Mouse (Mus musculus): Measurements from ENCODE around the gene Manba. TPM values are rescaled to one million over a fixed set of nuclear protein-coding genes. Genes with fewer than 3 reads are reported as not detected.
"Not testable (repeated sequence)": the region's sequence is repeated elsewhere in the genome, so short reads cannot be mapped to it uniquely, and the experiment has no call there.

Gene Manba
- polyA plus RNA-seq, 1 experiment from 2014 or later, result 3.9 TPM

GRCm38 (mm10) chr3:135469974-135470373, 15.4 kb upstream of the Manba start:
- Histone ChIP-seq H3K4me3 (no peak overlapping the region), H3K9me3 (replicated peaks) (no peaks in the 10 kb centered on the region), H3K27me3 (ENCODE audit: low read depth, poor library complexity, severe bottlenecking) (no peaks in the 10 kb centered on the region), H3K27ac (replicated peaks) (no peak overlapping the region), H3K4me1 (no peaks in the 10 kb centered on the region), H3K36me3 (peaks cover 19% of the 10 kb centered on the region)
- 54% methylated on average over 4 of the region's 4 CpGs for WGBS
- no peak for DNase-seq (ENCODE audit: low spot score)

- 82% methylated on average over 1 of the region's 1 CpGs for WGBS
Measured at GRCm38 (mm10) chr3:135470823-135471222, 14.6 kb upstream of the Manba start.

GRCm38 (mm10) chr3:135475025-135475424, 10.4 kb upstream of the Manba start:
- 88% methylated on average over 8 of the region's 8 CpGs for WGBS
- Histone ChIP-seq H3K4me1 (no peaks in the 10 kb centered on the region), H3K36me3 (no peaks in the 10 kb centered on the region), H3K4me3 (no peak overlapping the region), H3K27ac (replicated peaks) (no peak overlapping the region), H3K9me3 (replicated peaks) (no peaks in the 10 kb centered on the region), H3K27me3 (ENCODE audit: low read depth, poor library complexity, severe bottlenecking) (no peaks in the 10 kb centered on the region)
- no peak for DNase-seq (ENCODE audit: low spot score)

More at GRCm38 (mm10) chr3:135470823-135471222, 14.6 kb upstream of the Manba start:
- H3K4me3 ChIP-seq, result no peak overlapping the region
- DNase-seq (ENCODE audit: low spot score), result no peak
- H3K27me3 ChIP-seq (ENCODE audit: low read depth, poor library complexity, severe bottlenecking), result no peaks in the 10 kb centered on the region
- peaks cover 13% of the 10 kb centered on the region for H3K36me3 ChIP-seq
- H3K4me1 ChIP-seq, result no peaks in the 10 kb centered on the region
- no peak overlapping the region for H3K27ac ChIP-seq (replicated peaks)
- no peaks in the 10 kb centered on the region for H3K9me3 ChIP-seq (replicated peaks)

- no peaks in the 10 kb centered on the region for H3K9me3 ChIP-seq (replicated peaks)
- DNase-seq (ENCODE audit: low spot score), result no peak
- H3K27me3 ChIP-seq (ENCODE audit: low read depth, poor library complexity, severe bottlenecking), result no peaks in the 10 kb centered on the region
- no peak overlapping the region for H3K27ac ChIP-seq (replicated peaks)
- H3K4me3 ChIP-seq, result no peak overlapping the region
- H3K4me1 ChIP-seq, result no peaks in the 10 kb centered on the region
- H3K36me3 ChIP-seq, result no peaks in the 10 kb centered on the region
- 86% methylated on average over 6 of the region's 6 CpGs for WGBS
Measured at GRCm38 (mm10) chr3:135476286-135476685, 9.1 kb upstream of the Manba start.

GRCm38 (mm10) chr3:135476977-135477376, 8.4 kb upstream of the Manba start:
- WGBS, result 93% methylated on average over 2 of the region's 2 CpGs
- H3K27me3 ChIP-seq (ENCODE audit: low read depth, poor library complexity, severe bottlenecking), result no peaks in the 10 kb centered on the region
- H3K36me3 ChIP-seq, result no peaks in the 10 kb centered on the region
- no peak overlapping the region for H3K4me3 ChIP-seq
- no peaks in the 10 kb centered on the region for H3K4me1 ChIP-seq
- H3K9me3 ChIP-seq (replicated peaks), result no peaks in the 10 kb centered on the region
- no peak for DNase-seq (ENCODE audit: low spot score)
- no peak overlapping the region for H3K27ac ChIP-seq (replicated peaks)

GRCm38 (mm10) chr3:135479090-135479489, 6.3 kb upstream of the Manba start:
- 83% methylated on average over 5 of the region's 5 CpGs for WGBS
- H3K27ac ChIP-seq (replicated peaks); DNase-seq (ENCODE audit: low spot score); H3K27me3 ChIP-seq (ENCODE audit: low read depth, poor library complexity, severe bottlenecking); H3K9me3 ChIP-seq (replicated peaks); H3K4me1 ChIP-seq; H3K4me3 ChIP-seq; H3K36me3 ChIP-seq: not testable (repeated sequence)

- H3K4me3 ChIP-seq, result no peak overlapping the region
- peaks cover 11% of the 10 kb centered on the region; the same call in 1 of the 2 replicates for H3K27me3 ChIP-seq (ENCODE audit: low read depth, poor library complexity, severe bottlenecking)
- H3K4me1 ChIP-seq, result peaks cover 9% of the 10 kb centered on the region
- H3K36me3 ChIP-seq, result no peaks in the 10 kb centered on the region
- no peak overlapping the region for H3K27ac ChIP-seq (replicated peaks)
- WGBS, result 90% methylated on average over 6 of the region's 6 CpGs
- no peak for DNase-seq (ENCODE audit: low spot score)
- H3K9me3 ChIP-seq (replicated peaks), result no peaks in the 10 kb centered on the region
Measured at GRCm38 (mm10) chr3:135480767-135481166, 4.6 kb upstream of the Manba start.

- Histone ChIP-seq H3K4me3 (no peak overlapping the region), H3K4me1 (peaks cover 13% of the 10 kb centered on the region), H3K27ac (replicated peaks) (no peak overlapping the region), H3K9me3 (replicated peaks) (no peaks in the 10 kb centered on the region), H3K27me3 (ENCODE audit: low read depth, poor library complexity, severe bottlenecking) (peaks cover 18% of the 10 kb centered on the region), H3K36me3 (no peaks in the 10 kb centered on the region)
- no peak for DNase-seq (ENCODE audit: low spot score)
- WGBS, result 81% methylated on average over 3 of the region's 3 CpGs
Measured at GRCm38 (mm10) chr3:135481608-135482007, 3.8 kb upstream of the Manba start.

- peaks cover 18% of the 10 kb centered on the region for H3K27me3 ChIP-seq (ENCODE audit: low read depth, poor library complexity, severe bottlenecking)
- H3K27ac ChIP-seq (replicated peaks); H3K36me3 ChIP-seq; DNase-seq (ENCODE audit: low spot score); H3K9me3 ChIP-seq (replicated peaks): not testable (repeated sequence)
- peak overlapping the region; percentile 61; the same call in 1 of the 2 replicates for H3K4me3 ChIP-seq
- 89% methylated on average over 15 of the region's 15 CpGs for WGBS
- peaks cover 13% of the 10 kb centered on the region for H3K4me1 ChIP-seq
Measured at GRCm38 (mm10) chr3:135484650-135485049, 761 bp upstream of the Manba start.

- Histone ChIP-seq H3K4me1 (peaks cover 13% of the 10 kb centered on the region), H3K4me3 (peak overlapping the region; percentile 61), H3K36me3 (no peaks in the 10 kb centered on the region), H3K9me3 (replicated peaks) (no peaks in the 10 kb centered on the region), H3K27ac (replicated peaks) (peak overlapping the region; percentile 53), H3K27me3 (ENCODE audit: low read depth, poor library complexity, severe bottlenecking) (peaks cover 18% of the 10 kb centered on the region)
- 26% methylated on average over 9 of the region's 9 CpGs for WGBS
- DNase-seq (ENCODE audit: low spot score), result no peak
Measured at GRCm38 (mm10) chr3:135485900-135486241, 460 bp downstream of the Manba start.

GRCm38 (mm10) chr3:135486351-135486750, 940 bp downstream of the Manba start:
- WGBS, result 82% methylated on average over 5 of the region's 5 CpGs
- Histone ChIP-seq H3K9me3 (replicated peaks) (no peaks in the 10 kb centered on the region), H3K4me3 (peak overlapping the region; percentile 61; the same call in 1 of the 2 replicates), H3K36me3 (no peaks in the 10 kb centered on the region), H3K27me3 (ENCODE audit: low read depth, poor library complexity, severe bottlenecking) (peaks cover 18% of the 10 kb centered on the region), H3K27ac (replicated peaks) (no peak overlapping the region), H3K4me1 (peaks cover 13% of the 10 kb centered on the region)
- DNase-seq (ENCODE audit: low spot score), result no peak

- peaks cover 18% of the 10 kb centered on the region for H3K27me3 ChIP-seq (ENCODE audit: low read depth, poor library complexity, severe bottlenecking)
- H3K4me1 ChIP-seq, result peaks cover 13% of the 10 kb centered on the region
- DNase-seq (ENCODE audit: low spot score), result no peak
- no peak overlapping the region for H3K27ac ChIP-seq (replicated peaks)
- WGBS, result 93% methylated on average over 4 of the region's 4 CpGs
- no peaks in the 10 kb centered on the region for H3K36me3 ChIP-seq
- no peaks in the 10 kb centered on the region for H3K9me3 ChIP-seq (replicated peaks)
- H3K4me3 ChIP-seq, result no peak overlapping the region
Measured at GRCm38 (mm10) chr3:135487803-135488202, 2.4 kb downstream of the Manba start.

- WGBS, result 92% methylated on average over 5 of the region's 5 CpGs
- Histone ChIP-seq H3K9me3 (replicated peaks) (no peaks in the 10 kb centered on the region), H3K27me3 (ENCODE audit: low read depth, poor library complexity, severe bottlenecking) (peaks cover 8% of the 10 kb centered on the region; the same call in 1 of the 2 replicates), H3K36me3 (no peaks in the 10 kb centered on the region), H3K4me3 (no peak overlapping the region), H3K27ac (replicated peaks) (no peak overlapping the region), H3K4me1 (peaks cover 12% of the 10 kb centered on the region)
- no peak for DNase-seq (ENCODE audit: low spot score)
Measured at GRCm38 (mm10) chr3:135489865-135490520, 4.6 kb downstream of the Manba start.
